Comparison of ENCODE assay signal across 10 mouse cellular contexts in the genomic region with DNA sequence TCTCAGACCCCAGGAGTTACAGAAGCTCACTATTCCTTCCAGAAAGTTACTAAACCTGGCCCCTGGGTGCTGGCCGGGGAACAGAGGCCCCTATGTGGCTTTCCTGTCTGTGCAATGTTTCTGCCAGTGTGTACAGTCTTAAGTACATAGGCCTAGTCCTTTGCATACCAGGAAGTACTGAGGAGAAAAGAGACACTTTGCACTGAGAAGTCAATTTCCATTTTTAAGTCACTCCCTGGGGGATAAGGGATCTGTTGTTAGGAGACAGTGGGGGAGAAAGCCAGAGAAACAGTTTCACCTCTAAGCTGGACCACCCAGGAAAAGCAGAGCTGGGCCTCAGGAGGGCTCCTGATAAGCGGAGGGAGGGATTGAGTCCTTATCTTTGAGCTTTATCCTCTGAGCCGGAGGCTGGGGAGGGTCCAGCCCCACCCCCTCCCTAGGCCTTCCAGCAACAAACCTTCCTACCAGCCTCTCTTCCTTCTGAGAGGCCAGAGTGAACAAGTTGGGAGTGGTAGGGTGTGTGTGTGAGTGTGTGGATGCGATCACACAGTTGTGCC.
A peak's percentile ranks its signal among the peaks of the same experiment; 100 is the strongest.
DNase-seq lines count a peak whose midpoint lies in the region; ATAC-seq lines count a peak whose summit lies in the region.
"Had no signal": no experiment of that assay in that cellular context is flagged by ENCODE, and none has a peak within 500 bp of the region (broad histone marks: within the 10 kb centered on the region; RNA-seq: fewer than 3 reads in every experiment).

No protein-coding gene starts in this region.

- H3K9ac ChIP-seq in heart, embryonic 16.5 days (ENCODE audit: low read length), result peak overlapping the region; percentile 61
- no peak overlapping the region for H3K9ac ChIP-seq in limb, embryonic 15.5 days

- peaks cover 26% of the 10 kb centered on the region for H3K4me1 ChIP-seq in heart, embryonic 16.5 days (ENCODE audit: control insufficient read depth, insufficient read depth, low read length)
- peaks cover 12% of the 10 kb centered on the region for H3K4me1 ChIP-seq in limb, embryonic 15.5 days

- intact Hi-C loops in heart, postnatal 14 days (cut with DNase I), result no loop called here

- 16% methylated on average over 4 of the region's 4 CpGs for WGBS in heart, embryonic 16.5 days
- WGBS in limb, embryonic 15.5 days, result 37% methylated on average over 4 of the region's 4 CpGs

- H3K36me3 ChIP-seq in heart, embryonic 16.5 days (ENCODE audit: control insufficient read depth, insufficient read depth), result peaks cover 11% of the 10 kb centered on the region
- H3K36me3 ChIP-seq in limb, embryonic 15.5 days, result peaks cover 39% of the 10 kb centered on the region

- peak; percentile 45; the same call in 1 of the 2 replicates for ATAC-seq in heart, embryonic 16.5 days (replicated peaks; ENCODE audit: extremely low read depth, insufficient read depth, low FRiP score)
- no peak for ATAC-seq in limb, embryonic 15.5 days (ENCODE audit: insufficient number of reproducible peaks, low FRiP score, low TSS enrichment, low read depth)

- no peak for DNase-seq in heart, postnatal 14 days
- peak; percentile 55 for DNase-seq in thymus, postnatal 0 days (ENCODE audit: low spot score)
- DNase-seq in thymus, postnatal 10 days (ENCODE audit: low spot score in 2 of 2), result no peak
- peak; percentile 86 for DNase-seq in yolk sac, embryonic 10.5 days (ENCODE audit: low spot score)
- DNase-seq in right cerebral cortex, adult 2 months (ENCODE audit: low spot score in 2 of 2), result no peak
- no peak for DNase-seq in c-Kit-positive CD71-positive TER-119-positive erythroid progenitor cells, embryonic 14.5 days (ENCODE audit: low spot score)
- DNase-seq: gastrocnemius, postnatal 10 days; layer of hippocampus, adult 9-11 months had no signal

- no peaks in the 10 kb centered on the region for H3K27me3 ChIP-seq in heart, embryonic 16.5 days (ENCODE audit: control insufficient read depth, insufficient read depth, low read length)
- no peaks in the 10 kb centered on the region for H3K27me3 ChIP-seq in limb, embryonic 15.5 days

- peak overlapping the region; percentile 85 for H3K27ac ChIP-seq in heart, embryonic 16.5 days (ENCODE audit: low read length)
- H3K27ac ChIP-seq in limb, embryonic 15.5 days, result peak overlapping the region; percentile 65

- no peak overlapping the region for H3K4me3 ChIP-seq in heart, embryonic 16.5 days (ENCODE audit: low read length)
- H3K4me3 ChIP-seq in limb, embryonic 15.5 days, result no peak overlapping the region

- peak overlapping the region; percentile 34 for H3K4me2 ChIP-seq in heart, embryonic 16.5 days (ENCODE audit: low read depth, low read length)
- no peak overlapping the region for H3K4me2 ChIP-seq in limb, embryonic 15.5 days

- H3K9me3 ChIP-seq in heart, embryonic 16.5 days (replicated peaks; ENCODE audit: control insufficient read depth, low read length), result no peaks in the 10 kb centered on the region
- H3K9me3 ChIP-seq in limb, embryonic 15.5 days, result no peaks in the 10 kb centered on the region

Comparison
In these comparisons a context has a peak if more than half of its experiments do, and no peak if none do; other contexts are left out.
1. DNase-seq: peak in thymus, postnatal 0 days (single experiment) and yolk sac, embryonic 10.5 days (single experiment); none in heart, postnatal 14 days (0 of 2), thymus, postnatal 10 days (0 of 2), right cerebral cortex, adult 2 months (0 of 2) and c-Kit-positive CD71-positive TER-119-positive erythroid progenitor cells, embryonic 14.5 days (single experiment).